Mouse (Mus musculus): ENCODE results near the gene Eri3.

GRCm38 (mm10) chr4:117686354-117686753, 136.2 kb downstream of the Eri3 start:
- TF ChIP-seq CTCF (IDR thresholded peaks at IDR 0.05; ENCODE audit: borderline replicate concordance, insufficient read depth, low read depth, low read length) (no peak), POLR2A (IDR thresholded peaks at IDR 0.05; ENCODE audit: borderline replicate concordance, insufficient read depth, low read length) (no peak)

Measured in cerebellum, adult 2 months (tissue).